Mouse (Mus musculus): ENCODE measurements around the gene Ube2o.

GRCm38 (mm10) chr11:116554171-116554878 lies 26.9 kb downstream of the Ube2o start:
- TF ChIP-seq USF1 (IDR thresholded peaks at IDR 0.05; ENCODE audit: low read depth), result no peak
- TF ChIP-seq CTCF (IDR thresholded peaks at IDR 0.05; ENCODE audit: control insufficient read depth, insufficient read depth, insufficient read length), result peak; percentile 44
